Mouse (Mus musculus) left cerebral cortex, postnatal 25 days (tissue): Measurements from ENCODE around the gene Tom1. TPM values are rescaled to one million over a fixed set of nuclear protein-coding genes. Genes with fewer than 3 reads are reported as not detected.

ENCODE experiments used
- DNase-seq, 2 experiments: peaks; one replicate each; pipeline ENCODE4 v3.0.0; 2022; ENCODE audit warnings: low spot score in 2 of 2, mixed read lengths in 1 of 2
- intact Hi-C: fragments of 180-260 bp; cut with DNase I; formaldehyde crosslinking; loops from one replicate; pipeline ENCODE4 v1.15.1; 2025
- total RNA-seq, 2 experiments: library from RNA; stranded (reverse); gene quantifications; 2 replicates each; pipeline ENCODE4 v1.2.3; 2021

Gene Tom1
- total RNA-seq, 2 experiments from 2014 or later = 37.6 to 38.6 TPM

- intact Hi-C loops = no loop called here
- peak; percentile 79 to 88 for DNase-seq
Measured at GRCm38 (mm10) chr8:75083846-75084245, 50.3 kb downstream of the Tom1 start.

- no peak for DNase-seq
- intact Hi-C loops = no loop called here
Measured at GRCm38 (mm10) chr8:75084382-75085064, 51.0 kb downstream of the Tom1 start.

GRCm38 (mm10) chr8:75086002-75086401 is 52.5 kb downstream of the Tom1 start:
- DNase-seq = no peak
- intact Hi-C loops = no loop called here

- intact Hi-C loops = no loop called here
- DNase-seq = no peak
Measured at GRCm38 (mm10) chr8:75087127-75087526, 53.6 kb downstream of the Tom1 start.

DNA sequence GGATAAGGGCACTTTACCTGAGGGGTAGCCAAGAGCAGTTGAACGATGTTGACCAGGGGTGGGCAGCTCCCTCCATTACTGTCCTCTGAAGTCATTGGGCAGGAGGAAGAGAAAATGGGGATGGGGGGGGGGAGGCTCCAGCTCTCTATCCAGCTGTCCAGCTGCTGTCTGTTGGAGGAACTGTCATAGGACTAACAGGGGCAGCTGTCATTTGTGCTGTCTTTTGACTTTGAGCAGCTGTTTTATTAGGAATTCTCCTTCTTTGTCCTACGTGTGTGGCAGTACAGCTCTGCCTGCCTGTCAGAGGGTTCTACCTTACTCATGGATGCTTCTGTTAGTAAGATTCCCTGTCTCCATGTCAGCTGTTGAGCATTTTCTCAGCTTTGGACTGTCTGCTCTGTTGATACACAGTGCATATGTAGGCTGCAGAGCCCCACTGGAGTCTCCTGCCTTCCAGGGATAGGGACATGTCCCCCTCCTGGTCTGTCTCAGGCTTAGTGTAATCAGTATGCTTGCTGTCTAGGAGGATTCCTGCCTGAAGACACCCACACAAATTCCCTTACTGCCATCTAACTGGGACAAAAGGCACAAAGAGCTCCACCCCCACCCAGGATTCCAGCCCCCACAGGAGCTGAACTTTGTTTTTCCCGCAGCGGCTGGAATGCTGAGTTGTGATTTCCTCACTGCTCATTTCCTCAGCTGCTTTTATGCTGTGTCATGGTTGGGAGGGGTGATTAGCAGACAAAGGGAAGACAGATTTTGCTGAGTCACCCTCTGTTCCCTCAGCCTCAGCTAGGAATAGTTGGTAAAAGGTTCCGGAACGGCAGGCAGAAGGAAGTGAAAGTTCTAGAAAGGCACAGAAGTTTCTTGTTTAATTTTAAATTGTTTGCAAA is 55.7 kb downstream of the Tom1 start:
- peak; percentile 64 to 84 for DNase-seq
- intact Hi-C loops = no loop called here

GRCm38 (mm10) chr8:75090781-75091365 is 57.4 kb downstream of the Tom1 start:
- no peak for DNase-seq
- intact Hi-C loops = no loop called here

- intact Hi-C loops = no loop called here
- DNase-seq = peak; percentile 88 to 93
Measured at GRCm38 (mm10) chr8:75093399-75094156, 60.1 kb downstream of the Tom1 start, which contains the start of gene Hmox1. Gene Hmox1, plus strand, starts transcription at chr8:75093621.

- no peak for DNase-seq
- intact Hi-C loops = no loop called here
Measured at GRCm38 (mm10) chr8:75102956-75103355, 69.5 kb downstream of the Tom1 start.

- intact Hi-C loops = no loop called here
- DNase-seq = no peak
Measured at GRCm38 (mm10) chr8:75103376-75103878, 69.9 kb downstream of the Tom1 start.

GRCm38 (mm10) chr8:75108527-75109235 is 75.2 kb downstream of the Tom1 start:
- peak; percentile 69 to 78 for DNase-seq
- intact Hi-C loops = loop anchor here (1.0 kb wide), 1 partner anchor 37 kb away; no protein-coding TSS in a partner anchor

- DNase-seq = peak; percentile 99 to 100
- intact Hi-C loops = no loop called here
Measured at GRCm38 (mm10) chr8:75109236-75109967, 75.9 kb downstream of the Tom1 start, which contains the start of gene Mcm5. Gene Mcm5, plus strand, starts transcription at chr8:75109569.

GRCm38 (mm10) chr8:75110093-75110492 is 76.6 kb downstream of the Tom1 start:
- DNase-seq = no peak
- intact Hi-C loops = no loop called here

DNA sequence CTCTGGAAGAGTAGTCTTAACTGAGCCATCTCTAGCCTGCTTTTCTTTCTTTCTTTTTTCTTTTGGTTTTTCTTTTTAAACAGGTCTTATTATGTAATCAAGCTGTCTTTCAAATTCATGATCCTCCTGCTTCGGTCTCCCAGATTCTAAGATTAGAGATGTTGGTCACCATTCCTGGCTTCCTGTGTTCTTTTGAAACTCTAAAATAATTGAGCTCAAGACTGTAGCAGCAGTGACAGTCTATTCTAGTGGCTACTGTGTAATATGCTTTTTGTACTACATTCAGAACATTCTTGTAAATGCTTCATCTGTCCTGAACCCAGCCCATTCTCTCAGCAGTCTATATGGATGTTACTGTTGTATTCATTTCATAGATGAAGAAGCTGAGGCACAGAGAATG is 85.0 kb downstream of the Tom1 start:
- peak in 1 of 2 experiments; percentile 59 for DNase-seq
- intact Hi-C loops = no loop called here

- intact Hi-C loops = no loop called here
- no peak for DNase-seq
Measured at GRCm38 (mm10) chr8:75119287-75119686, 85.8 kb downstream of the Tom1 start.
